Mouse (Mus musculus): Measurements from ENCODE around the gene Sart1.

GRCm38 (mm10) chr19:5431911-5432464 lies 43.5 kb upstream of the Sart1 start:
- no peak for TF ChIP-seq EP300 (IDR thresholded peaks at IDR 0.05; ENCODE audit: low read depth)
- TF ChIP-seq CTCF (IDR thresholded peaks at IDR 0.05; ENCODE audit: low read depth), result no peak
